Comparison of ENCODE assay signal across 8 mouse cellular contexts in genomic region chr8:87891884-87892283, GRCm38 (mm10).
DNase-seq lines count a peak whose midpoint lies in the region; ATAC-seq and TF ChIP-seq lines count a peak whose summit lies in the region.

No protein-coding gene starts in this region.

- peak overlapping the region; percentile 24; the same call in 1 of the 2 replicates for H3K9ac ChIP-seq in embryonic facial prominence, embryonic 12.5 days
- H3K9ac ChIP-seq in hindbrain, postnatal 0 days (replicated peaks; ENCODE audit: low read length), result no peak overlapping the region

- H3K4me2 ChIP-seq in embryonic facial prominence, embryonic 12.5 days (replicated peaks), result no peak overlapping the region
- H3K4me2 ChIP-seq in hindbrain, postnatal 0 days (ENCODE audit: low read depth, low read length), result no peak overlapping the region

- peaks cover 59% of the 10 kb centered on the region for H3K4me1 ChIP-seq in embryonic facial prominence, embryonic 12.5 days
- peaks cover 39% of the 10 kb centered on the region for H3K4me1 ChIP-seq in hindbrain, postnatal 0 days (ENCODE audit: insufficient read depth, low read length)

- H3K4me3 ChIP-seq in embryonic facial prominence, embryonic 12.5 days, result no peak overlapping the region
- no peak overlapping the region for H3K4me3 ChIP-seq in hindbrain, postnatal 0 days (ENCODE audit: low read length)

- no peak for TF ChIP-seq CTCF in hindbrain, postnatal 0 days (IDR thresholded peaks at IDR 0.05; ENCODE audit: low read depth)

- peak; percentile 39 for DNase-seq in adrenal gland, adult 2 months
- no peak for DNase-seq in adrenal gland, postnatal 4 days (ENCODE audit: low spot score in 2 of 2)
- DNase-seq in hindbrain, postnatal 0 days (ENCODE audit: low spot score), result peak; percentile 55
- DNase-seq in lung, postnatal 4 days, result peak; percentile 56 to 78
- DNase-seq in spleen, adult 12 weeks (ENCODE audit: low spot score), result no peak

- no peaks in the 10 kb centered on the region for H3K9me3 ChIP-seq in embryonic facial prominence, embryonic 12.5 days
- no peaks in the 10 kb centered on the region for H3K9me3 ChIP-seq in hindbrain, postnatal 0 days (ENCODE audit: low read length)

- ATAC-seq in embryonic facial prominence, embryonic 12.5 days (ENCODE audit: insufficient number of reproducible peaks, insufficient read depth, low FRiP score, low TSS enrichment), result no peak
- no peak; the same call in 1 of the 2 replicates for ATAC-seq in hindbrain, postnatal 0 days
- ATAC-seq in megakaryocyte, adult 5-6 weeks (ENCODE audit: poor library complexity, severe bottlenecking), result no peak
- no peak for ATAC-seq in erythroid progenitor cell, adult 5-6 weeks (replicated peaks; ENCODE audit: low FRiP score, poor library complexity, severe bottlenecking)

- H3K27ac ChIP-seq in embryonic facial prominence, embryonic 12.5 days, result peak overlapping the region; percentile 77
- peak overlapping the region; percentile 48; the same call in 1 of the 2 replicates for H3K27ac ChIP-seq in hindbrain, postnatal 0 days

- no peaks in the 10 kb centered on the region for H3K36me3 ChIP-seq in embryonic facial prominence, embryonic 12.5 days
- H3K36me3 ChIP-seq in hindbrain, postnatal 0 days (ENCODE audit: insufficient read depth, low read length), result no peaks in the 10 kb centered on the region

- no peaks in the 10 kb centered on the region for H3K27me3 ChIP-seq in embryonic facial prominence, embryonic 12.5 days
- H3K27me3 ChIP-seq in hindbrain, postnatal 0 days (ENCODE audit: insufficient read depth, low read length), result no peaks in the 10 kb centered on the region

Comparison
In these comparisons a context has a peak if more than half of its experiments do, and no peak if none do; other contexts are left out.
1. DNase-seq: peak in adrenal gland, adult 2 months (single experiment), hindbrain, postnatal 0 days (single experiment) and lung, postnatal 4 days (2 of 2); none in adrenal gland, postnatal 4 days (0 of 2) and spleen, adult 12 weeks (single experiment).